Mouse (Mus musculus) adipocyte (in vitro differentiated cells): ENCODE measurements around the gene Pglyrp3.
"Not testable (repeated sequence)": the region's sequence is repeated elsewhere in the genome, so short reads cannot be mapped to it uniquely, and the experiment has no call there.

Source experiments
- DNase-seq: peaks from one replicate; pipeline ENCODE4 v3.0.0-alpha.2; 2016; ENCODE audit warnings: low spot score

The Pglyrp3 gene

GRCm38 (mm10) chr3:92014283-92014682, at the start of gene Pglyrp3:
Gene Pglyrp3 (plus strand): TSS chr3:92014583.
- DNase-seq: no peak

DNA sequence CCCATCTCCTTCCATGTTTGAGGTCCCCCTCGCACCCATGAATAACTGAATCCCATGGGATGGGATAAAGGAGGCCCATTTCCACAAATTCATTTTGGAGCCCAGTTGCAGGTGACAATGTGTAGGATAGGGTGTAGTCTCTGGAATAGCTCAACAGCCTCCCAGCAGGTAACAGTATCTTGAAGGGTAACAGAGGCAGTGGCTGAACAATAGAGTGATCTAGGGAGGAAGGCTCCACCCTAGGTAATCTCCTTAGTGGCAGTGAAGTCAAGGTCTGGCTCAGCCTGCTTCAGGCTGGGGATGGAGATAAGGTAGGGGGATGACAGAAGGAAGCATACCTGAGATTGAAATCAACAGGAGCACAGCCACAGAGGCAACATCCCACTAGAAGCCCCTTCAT, 3.4 kb upstream of the Pglyrp3 start:
- DNase-seq: no peak

DNA sequence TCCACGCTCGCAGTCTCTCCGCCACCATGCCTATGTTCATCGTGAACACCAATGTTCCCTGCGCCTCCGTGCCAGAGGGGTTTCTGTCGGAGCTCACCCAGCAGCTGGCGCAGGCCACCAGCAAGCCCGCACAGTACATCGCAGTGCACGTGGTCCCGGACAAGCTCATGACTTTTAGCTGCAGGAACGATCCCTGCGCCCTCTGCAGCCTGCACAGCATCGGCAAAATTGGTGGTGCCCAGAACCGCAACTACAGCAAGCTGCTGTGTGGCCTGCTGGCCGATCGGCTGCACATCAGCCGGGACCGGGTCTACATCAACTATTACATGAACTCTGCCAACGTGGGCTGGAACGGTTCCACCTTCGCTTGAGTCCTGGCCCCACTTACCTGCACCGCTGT, 10.2 kb downstream of the Pglyrp3 start:
- DNase-seq: not testable (repeated sequence)

- no peak for DNase-seq
Observed at GRCm38 (mm10) chr3:92033203-92033602, 18.8 kb downstream of the Pglyrp3 start.

GRCm38 (mm10) chr3:92033892-92034291, 19.5 kb downstream of the Pglyrp3 start:
- DNase-seq: no peak

- DNase-seq: peak; percentile 55
Observed at GRCm38 (mm10) chr3:92050382-92051054, 36.1 kb downstream of the Pglyrp3 start.

GRCm38 (mm10) chr3:92080462-92081284, 66.3 kb downstream of the Pglyrp3 start:
- DNase-seq: no peak
